In the genomic region with DNA sequence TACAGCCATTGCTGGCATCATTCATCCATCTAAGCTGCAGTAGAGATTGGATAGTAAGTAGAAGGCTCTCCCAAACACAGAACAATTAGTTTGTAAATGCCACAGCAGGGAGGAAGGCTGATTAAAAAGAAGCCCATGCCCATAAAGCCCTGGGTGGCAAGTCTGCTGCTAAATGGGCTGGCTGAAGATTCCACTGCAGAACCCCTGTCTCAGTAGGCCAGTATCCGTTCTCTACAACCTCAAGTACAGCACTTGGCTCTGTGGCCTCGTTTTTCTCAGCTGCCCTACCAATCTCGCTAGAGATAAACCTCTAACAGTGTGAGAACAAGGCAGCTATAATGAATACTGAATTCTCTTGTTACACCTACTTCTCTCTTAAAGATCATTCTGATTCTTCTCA, we compare ENCODE assay signal across 29 mouse cellular contexts. TPM values are rescaled to one million over a fixed set of nuclear protein-coding genes. Genes with fewer than 3 reads are reported as not detected.
DNase-seq lines count a peak whose midpoint lies in the region; ATAC-seq and TF ChIP-seq lines count a peak whose summit lies in the region.
"Had no signal": no experiment of that assay in that cellular context is flagged by ENCODE, and none has a peak within 500 bp of the region (broad histone marks: within the 10 kb centered on the region; RNA-seq: fewer than 3 reads in every experiment).

No protein-coding gene starts in this region.

- peaks cover 27% of the 10 kb centered on the region; the same call in 1 of the 2 replicates for H3K36me3 ChIP-seq in hindbrain, postnatal 0 days (ENCODE audit: insufficient read depth, low read length)
- H3K36me3 ChIP-seq in hindbrain, embryonic 11.5 days (ENCODE audit: control insufficient read depth, insufficient read depth, low read length) = no peaks in the 10 kb centered on the region
- H3K36me3 ChIP-seq in forebrain, embryonic 16.5 days (ENCODE audit: control insufficient read depth, insufficient read depth) = peaks cover 13% of the 10 kb centered on the region

- H3K9ac ChIP-seq in hindbrain, postnatal 0 days (replicated peaks; ENCODE audit: low read length) = no peak overlapping the region
- no peak overlapping the region for H3K9ac ChIP-seq in hindbrain, embryonic 11.5 days (ENCODE audit: low read depth, low read length)
- no peak overlapping the region for H3K9ac ChIP-seq in forebrain, embryonic 16.5 days (replicated peaks; ENCODE audit: low read depth, low read length)
- H3K9ac ChIP-seq: embryonic facial prominence, embryonic 15.5 days; forebrain, embryonic 12.5 days; heart, embryonic 15.5 days; kidney, embryonic 15.5 days; liver, embryonic 13.5 days; midbrain, embryonic 12.5 days had no signal

- intact Hi-C loops in heart, postnatal 14 days (cut with DNase I) = no loop called here

- DNase-seq in cerebellum, adult 11-12 months = peak; percentile 23
- no peak for DNase-seq in cerebellum, adult 18-20 months
- DNase-seq in heart, adult 11 months = peak; percentile 63
- no peak for DNase-seq in heart, postnatal 14 days
- DNase-seq in hindbrain, postnatal 0 days (ENCODE audit: low spot score) = peak; percentile 11
- no peak for DNase-seq in hindbrain, embryonic 11.5 days (ENCODE audit: low spot score)
- DNase-seq in Muller cell, postnatal 12 days (ENCODE audit: inconsistent ontology term) = peak; percentile 23
- DNase-seq: adrenal gland, postnatal 10 days; gastrocnemius, postnatal 10 days; heart, postnatal 4 days; liver, embryonic 13.5 days; lung, adult 18-20 months; lung, postnatal 4 days; right cerebral cortex, adult 18-20 months; spleen, adult 18-20 months; thymus, adult 2 months; thymus, postnatal 36 days had no signal

- no peaks in the 10 kb centered on the region for H3K9me3 ChIP-seq in hindbrain, postnatal 0 days (ENCODE audit: low read length)
- H3K9me3 ChIP-seq in hindbrain, embryonic 11.5 days (ENCODE audit: control insufficient read depth, low read length) = no peaks in the 10 kb centered on the region
- no peaks in the 10 kb centered on the region for H3K9me3 ChIP-seq in forebrain, embryonic 16.5 days (ENCODE audit: control insufficient read depth, low read length)
- H3K9me3 ChIP-seq: embryonic facial prominence, embryonic 10.5 days; embryonic facial prominence, embryonic 15.5 days; forebrain, embryonic 12.5 days; G1E; heart, embryonic 15.5 days; kidney, embryonic 15.5 days; liver, embryonic 13.5 days; megakaryocyte, embryonic 14.5 days; midbrain, embryonic 12.5 days had no signal

- peak overlapping the region; percentile 62 for H3K27ac ChIP-seq in hindbrain, postnatal 0 days
- H3K27ac ChIP-seq in hindbrain, embryonic 11.5 days (ENCODE audit: low read depth, low read length) = no peak overlapping the region
- no peak overlapping the region for H3K27ac ChIP-seq in forebrain, embryonic 16.5 days (ENCODE audit: low read length)
- H3K27ac ChIP-seq: embryonic facial prominence, embryonic 10.5 days; embryonic facial prominence, embryonic 15.5 days; forebrain, embryonic 12.5 days; heart, embryonic 15.5 days; liver, embryonic 13.5 days; midbrain, embryonic 12.5 days had no signal

- H3K27me3 ChIP-seq in hindbrain, postnatal 0 days (ENCODE audit: insufficient read depth, low read length) = no peaks in the 10 kb centered on the region
- H3K27me3 ChIP-seq in hindbrain, embryonic 11.5 days (ENCODE audit: control insufficient read depth, insufficient read depth, low read length) = no peaks in the 10 kb centered on the region
- H3K27me3 ChIP-seq in forebrain, embryonic 16.5 days (replicated peaks; ENCODE audit: control insufficient read depth, insufficient read depth, low read length) = no peaks in the 10 kb centered on the region
- H3K27me3 ChIP-seq: embryonic facial prominence, embryonic 15.5 days; forebrain, embryonic 12.5 days; heart, embryonic 15.5 days; kidney, embryonic 15.5 days; liver, embryonic 13.5 days; megakaryocyte, embryonic 14.5 days; midbrain, embryonic 12.5 days; Patski had no signal

- H3K4me1 ChIP-seq in hindbrain, postnatal 0 days (ENCODE audit: insufficient read depth, low read length) = no peaks in the 10 kb centered on the region
- no peaks in the 10 kb centered on the region for H3K4me1 ChIP-seq in hindbrain, embryonic 11.5 days (replicated peaks; ENCODE audit: control insufficient read depth, insufficient read depth, low read length)
- peaks cover 7% of the 10 kb centered on the region for H3K4me1 ChIP-seq in forebrain, embryonic 16.5 days (replicated peaks; ENCODE audit: control insufficient read depth, insufficient read depth, low read length)
- H3K4me1 ChIP-seq: embryonic facial prominence, embryonic 10.5 days; embryonic facial prominence, embryonic 15.5 days; kidney, embryonic 15.5 days; liver, embryonic 13.5 days; midbrain, embryonic 12.5 days had no signal

- TF ChIP-seq CTCF in hindbrain, postnatal 0 days (IDR thresholded peaks at IDR 0.05; ENCODE audit: low read depth) = no peak

- 28% methylated on average over 3 of the region's 3 CpGs for WGBS in hindbrain, postnatal 0 days
- WGBS in hindbrain, embryonic 11.5 days = 56% methylated on average over 3 of the region's 3 CpGs
- 37% methylated on average over 3 of the region's 3 CpGs for WGBS in forebrain, embryonic 16.5 days

- ATAC-seq in hindbrain, postnatal 0 days = no peak
- no peak for ATAC-seq in hindbrain, embryonic 11.5 days (ENCODE audit: low FRiP score)
- ATAC-seq in forebrain, embryonic 16.5 days = no peak
- ATAC-seq: lung, postnatal 0 days; Patski had no signal

- H3K4me2 ChIP-seq in hindbrain, postnatal 0 days (ENCODE audit: low read depth, low read length) = no peak overlapping the region
- H3K4me2 ChIP-seq in hindbrain, embryonic 11.5 days (replicated peaks; ENCODE audit: low read depth, low read length) = no peak overlapping the region
- H3K4me2 ChIP-seq in forebrain, embryonic 16.5 days (ENCODE audit: low read length) = no peak overlapping the region
- H3K4me2 ChIP-seq: embryonic facial prominence, embryonic 15.5 days; forebrain, embryonic 12.5 days; heart, embryonic 15.5 days; kidney, embryonic 15.5 days; liver, embryonic 13.5 days; midbrain, embryonic 12.5 days had no signal

- no peak overlapping the region for H3K4me3 ChIP-seq in hindbrain, postnatal 0 days (ENCODE audit: low read length)
- no peak overlapping the region for H3K4me3 ChIP-seq in hindbrain, embryonic 11.5 days (ENCODE audit: low read depth, low read length)
- H3K4me3 ChIP-seq in forebrain, embryonic 16.5 days (replicated peaks; ENCODE audit: low read length) = no peak overlapping the region
- H3K4me3 ChIP-seq: embryonic facial prominence, embryonic 10.5 days; embryonic facial prominence, embryonic 15.5 days; forebrain, embryonic 12.5 days; heart, embryonic 15.5 days; kidney, embryonic 15.5 days; liver, embryonic 13.5 days; megakaryocyte, embryonic 14.5 days; midbrain, embryonic 12.5 days; myocyte had no signal

RNA-seq across cellular contexts. Expression of a gene that starts 19.8 kb away (rescaled TPM):
- 1 to 10 TPM; 2.2 to 3.0 TPM for total RNA-seq in heart, postnatal 14 days (2021)
- total RNA-seq in hindbrain, postnatal 0 days (2014; rRNA removed) = 0.75 and 1.5 TPM in 2 replicates
- 1.2 TPM in 2 replicates for polyA plus RNA-seq in hindbrain, postnatal 0 days (2015; fragmentation: Nextera tagmentation; extraction: Ambion mirVana)
- 0.49 and 0.66 TPM in 2 replicates for polyA plus RNA-seq in hindbrain, embryonic 11.5 days (2014; fragmentation: Nextera tagmentation; extraction: Ambion mirVana)
- polyA plus RNA-seq in forebrain, embryonic 16.5 days (2015; fragmentation: Nextera tagmentation; extraction: Ambion mirVana) = 0.40 and 0.91 TPM in 2 replicates

RNA-seq across cellular contexts. Expression of a gene that starts 54.2 kb away (rescaled TPM):
- total RNA-seq in heart, postnatal 14 days (2021) = 1 to 10 TPM; 2.4 to 5.1 TPM
- total RNA-seq in hindbrain, postnatal 0 days (2014; rRNA removed) = 12.9 and 41.5 TPM in 2 replicates
- polyA plus RNA-seq in hindbrain, postnatal 0 days (2015; fragmentation: Nextera tagmentation; extraction: Ambion mirVana) = 8.1 and 8.3 TPM in 2 replicates
- 1.1 and 1.5 TPM in 2 replicates for polyA plus RNA-seq in hindbrain, embryonic 11.5 days (2014; fragmentation: Nextera tagmentation; extraction: Ambion mirVana)
- 1.9 and 2.5 TPM in 2 replicates for polyA plus RNA-seq in forebrain, embryonic 16.5 days (2015; fragmentation: Nextera tagmentation; extraction: Ambion mirVana)

Comparison
In these comparisons a context has a peak if more than half of its experiments do, and no peak if none do; other contexts are left out.
1. DNase-seq: peak in cerebellum, adult 11-12 months (single experiment), heart, adult 11 months (single experiment), hindbrain, postnatal 0 days (single experiment) and Muller cell, postnatal 12 days (single experiment); none in cerebellum, adult 18-20 months (0 of 2), heart, postnatal 14 days (0 of 2) and hindbrain, embryonic 11.5 days (single experiment).